Mouse (Mus musculus) kidney, adult 2 months (tissue): ENCODE data around the gene Olfr1195.

Experiments used
- CTCF ChIP-seq: fragments of 200-500 bp; conservative IDR thresholded peaks from 2 replicates; pipeline ENCODE4 v1.5.1; 2011; ENCODE audit warnings: low read depth, mild to moderate bottlenecking, control low read depth, low read length, moderate library complexity, mixed read lengths; ENCODE audit not compliant: insufficient read depth, insufficient read length
- POLR2A ChIP-seq: fragments of 200-500 bp; IDR thresholded peaks from one replicate; pipeline ENCODE4 v1.6.1; 2011; ENCODE audit warnings: low read depth, low read length, control low read depth

- TF ChIP-seq POLR2A (no peak), CTCF (no peak)
These were observed 40.8 kb downstream of the Olfr1195 start, which contains the start of gene Olfr1192-ps1 for GRCm38 (mm10) chr2:88648209-88648608.
